Mouse (Mus musculus): ENCODE measurements around the gene Zim1.

The Zim1 gene

DNA sequence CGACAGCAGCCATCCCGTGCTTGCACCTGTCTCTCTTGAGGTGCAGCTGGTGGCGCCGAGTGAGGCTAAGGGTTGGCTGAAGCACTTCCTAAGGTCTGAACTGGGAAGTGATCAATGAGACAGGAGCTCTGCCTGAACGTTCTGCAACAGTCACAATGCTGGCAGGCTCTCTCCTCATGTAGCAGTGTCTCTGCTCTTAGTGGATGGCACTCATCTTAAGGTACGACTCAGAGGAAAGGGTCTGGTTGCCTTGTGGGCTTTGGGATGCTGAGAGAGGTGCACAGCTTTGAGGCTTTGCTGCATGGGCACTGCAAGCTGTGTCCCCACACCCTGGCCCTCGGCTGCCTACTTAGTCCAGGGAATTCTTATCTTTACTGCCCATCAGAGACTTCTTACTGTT is 45.0 kb downstream of the Zim1 start:
- DNase-seq (ENCODE audit: low read depth, low spot score), result no peak

- DNase-seq (ENCODE audit: low read depth, low spot score), result no peak
These were observed 45.7 kb downstream of the Zim1 start for GRCm38 (mm10) chr7:6650526-6650925.

- no peak for DNase-seq (ENCODE audit: low read depth, low spot score)
These were observed 50.4 kb downstream of the Zim1 start for GRCm38 (mm10) chr7:6645821-6646220.

- DNase-seq (ENCODE audit: low read depth, low spot score), result no peak
These were observed 58.2 kb downstream of the Zim1 start for GRCm38 (mm10) chr7:6638076-6638475.

DNA sequence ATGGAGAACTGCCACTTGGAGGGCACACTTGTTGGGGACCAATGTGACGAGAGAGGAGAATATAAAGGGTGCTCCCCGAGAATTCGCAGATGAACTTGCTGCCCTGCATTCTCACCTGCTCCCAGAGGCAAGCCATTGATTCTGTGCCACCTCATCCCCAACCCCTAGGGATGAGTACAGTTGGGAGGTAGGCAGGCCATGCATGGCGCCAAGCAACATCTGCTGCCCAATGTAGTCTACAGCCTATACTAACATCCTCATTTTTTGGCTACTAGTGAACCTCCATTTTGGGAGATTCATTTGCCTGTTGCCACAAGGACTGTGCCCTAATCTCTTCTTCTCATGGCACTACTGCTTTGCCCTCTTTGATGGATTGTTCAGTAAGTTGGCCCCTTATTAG is 59.5 kb downstream of the Zim1 start:
- DNase-seq (ENCODE audit: low read depth, low spot score), result no peak

GRCm38 (mm10) chr7:6635831-6636230 is 60.4 kb downstream of the Zim1 start:
- DNase-seq (ENCODE audit: low read depth, low spot score), result no peak
